ENCODE assay signal across 8 mouse cellular contexts in genomic region chr12:55315192-55315591, GRCm38 (mm10). TPM values are rescaled to one million over a fixed set of nuclear protein-coding genes. Genes with fewer than 3 reads are reported as not detected.
DNase-seq lines count a peak whose midpoint lies in the region; ATAC-seq and TF ChIP-seq lines count a peak whose summit lies in the region.

No protein-coding gene starts in this region.

- WGBS in heart, embryonic 10.5 days: 47% methylated on average over 5 of the region's 5 CpGs
- 28% methylated on average over 5 of the region's 5 CpGs for WGBS in large intestine, adult 2 months
- WGBS in lung, embryonic 15.5 days: 29% methylated on average over 5 of the region's 5 CpGs

- H3K4me2 ChIP-seq in lung, embryonic 15.5 days: no peak overlapping the region

- H3K9me3 ChIP-seq in E14TG2a.4 (ENCODE audit: low read length): no peaks in the 10 kb centered on the region
- no peaks in the 10 kb centered on the region for H3K9me3 ChIP-seq in heart, embryonic 10.5 days
- H3K9me3 ChIP-seq in lung, embryonic 15.5 days: no peaks in the 10 kb centered on the region

- no peaks in the 10 kb centered on the region for H3K27me3 ChIP-seq in E14TG2a.4 (ENCODE audit: insufficient read depth, low read length)
- H3K27me3 ChIP-seq in heart, embryonic 10.5 days (ENCODE audit: insufficient read depth, poor library complexity, severe bottlenecking): no peaks in the 10 kb centered on the region
- no peaks in the 10 kb centered on the region for H3K27me3 ChIP-seq in lung, embryonic 15.5 days

- H3K4me3 ChIP-seq in E14TG2a.4 (replicated peaks; ENCODE audit: low read length): no peak overlapping the region
- H3K4me3 ChIP-seq in heart, embryonic 10.5 days: no peak overlapping the region
- no peak overlapping the region for H3K4me3 ChIP-seq in lung, embryonic 15.5 days

- DNase-seq in adrenal gland, adult 8-10 months: peak; percentile 36
- peak; percentile 85 for DNase-seq in embryo, embryonic 11 days
- peak; percentile 75 for DNase-seq in heart, embryonic 10.5 days (ENCODE audit: low spot score)
- peak; percentile 75 for DNase-seq in large intestine, adult 2 months (ENCODE audit: low read depth, low spot score)
- peak; percentile 63 to 87 for DNase-seq in right cerebral cortex, adult 2 months (ENCODE audit: low spot score in 2 of 2)
- DNase-seq in urinary bladder, postnatal 36 days (ENCODE audit: low spot score in 2 of 2): peak; percentile 56 to 62

- H3K36me3 ChIP-seq in E14TG2a.4 (ENCODE audit: insufficient read depth, low read length): peaks cover 41% of the 10 kb centered on the region
- peaks cover 18% of the 10 kb centered on the region for H3K36me3 ChIP-seq in heart, embryonic 10.5 days
- H3K36me3 ChIP-seq in lung, embryonic 15.5 days: peaks cover 6% of the 10 kb centered on the region

- TF ChIP-seq CTCF in E14TG2a.4 (conservative IDR thresholded peaks at IDR 0.05; ENCODE audit: low read length): peak; percentile 36

- H3K4me1 ChIP-seq in E14TG2a.4 (replicated peaks; ENCODE audit: low read depth, low read length): peaks cover 53% of the 10 kb centered on the region
- H3K4me1 ChIP-seq in heart, embryonic 10.5 days: no peaks in the 10 kb centered on the region
- H3K4me1 ChIP-seq in lung, embryonic 15.5 days: 0 out of 2 replicates have a peak, but pooled peaks cover 4% of the 10 kb centered on the region

- H3K9ac ChIP-seq in lung, embryonic 15.5 days: no peak overlapping the region

- H3K27ac ChIP-seq in heart, embryonic 10.5 days: no peak overlapping the region
- no peak overlapping the region for H3K27ac ChIP-seq in lung, embryonic 15.5 days

- ATAC-seq in lung, embryonic 15.5 days (ENCODE audit: borderline replicate concordance, extremely low read depth, low FRiP score, low TSS enrichment): peak; percentile 52; the same call in 1 of the 2 replicates

RNA-seq across cellular contexts. Expression of gene Ppp2r3c, which starts 12.4 kb away (rescaled TPM):
- 10 to 100 TPM in 3 of 4 experiments, 1 to 10 TPM in 1; 8.6 to 15.4 (median 12.0) TPM for total RNA-seq in adrenal gland, adult 8-10 months (2022)
- polyA plus RNA-seq in heart, embryonic 10.5 days (2016; fragmentation: Nextera tagmentation; extraction: Ambion mirVana): 11.0 and 14.2 TPM in 2 replicates
- 1.8 and 1.9 TPM in 2 replicates for polyA plus RNA-seq in large intestine, adult 2 months (2012; rRNA removed)
- polyA plus RNA-seq in lung, embryonic 15.5 days (2015; fragmentation: Nextera tagmentation; extraction: Ambion mirVana): 11.9 and 12.2 TPM in 2 replicates

RNA-seq across cellular contexts. Expression of gene 1110008L16Rik, which starts 15.8 kb away (rescaled TPM):
- 10 to 100 TPM; 17.7 to 25.8 (median 22.2) TPM for total RNA-seq in adrenal gland, adult 8-10 months (2022)
- 13.3 and 14.2 TPM in 2 replicates for polyA plus RNA-seq in heart, embryonic 10.5 days (2016; fragmentation: Nextera tagmentation; extraction: Ambion mirVana)
- 12.0 and 13.3 TPM in 2 replicates for polyA plus RNA-seq in large intestine, adult 2 months (2012; rRNA removed)
- polyA plus RNA-seq in lung, embryonic 15.5 days (2015; fragmentation: Nextera tagmentation; extraction: Ambion mirVana): 13.9 and 14.7 TPM in 2 replicates
